Mouse (Mus musculus) ES-E14 (cell line): Measurements from ENCODE around the gene Crebzf. TPM values are rescaled to one million over a fixed set of nuclear protein-coding genes. Genes with fewer than 3 reads are reported as not detected.

Experiments
- DNase-seq: peaks from one replicate; pipeline ENCODE4 v3.0.0-alpha.2; 2013; ENCODE audit warnings: low read depth, low spot score
- H3K27ac ChIP-seq: 2 replicates; pipeline ENCODE4 v1.5.1; 2012; ENCODE audit warnings: low read depth, mild to moderate bottlenecking, low read length, moderate library complexity, mixed read lengths; ENCODE audit not compliant: poor library complexity, insufficient read depth, severe bottlenecking
- H3K36me3 ChIP-seq: 2 replicates; pipeline ENCODE4 v1.6.1; 2012; ENCODE audit warnings: mild to moderate bottlenecking, low read length, moderate library complexity, mixed read lengths; ENCODE audit not compliant: control insufficient read depth, poor library complexity, insufficient read depth, severe bottlenecking
- H3K4me1 ChIP-seq, 2 experiments: fragments of 150-350 bp in 1 of 2; sonication (generic) in 1 of 2; 2 replicates each; pipeline ENCODE4 v1.6.1; 2012; ENCODE audit warnings: low read length in 2 of 2, mild to moderate bottlenecking in 1 of 2, mixed read lengths in 1 of 2; ENCODE audit not compliant: control insufficient read depth in 2 of 2, insufficient read depth in 2 of 2, poor library complexity in 1 of 2
- H3K4me3 ChIP-seq, 2 experiments: fragments of 150-350 bp in 1 of 2; sonication (generic) in 1 of 2; 2 replicates each; pipeline ENCODE4 v1.5.1; 2012; ENCODE audit warnings: low read length in 2 of 2, low read depth in 1 of 2, mild to moderate bottlenecking in 1 of 2, mixed read lengths in 1 of 2; ENCODE audit not compliant: insufficient read depth in 1 of 2, poor library complexity in 1 of 2, severe bottlenecking in 1 of 2
- H3K9ac ChIP-seq: 2 replicates; pipeline ENCODE4 v1.6.1; 2012; ENCODE audit warnings: low read depth, mild to moderate bottlenecking, low read length, mixed read lengths; ENCODE audit not compliant: poor library complexity, insufficient read depth, severe bottlenecking
- H3K9me3 ChIP-seq: fragments of 150-350 bp; sonication (generic); 2 replicates; pipeline ENCODE4 v1.6.1; 2012; ENCODE audit warnings: low read depth, mild to moderate bottlenecking, low read length; ENCODE audit not compliant: control insufficient read depth, insufficient read depth
- CHD2 ChIP-seq: IDR thresholded peaks from 2 replicates; pipeline ENCODE4 v1.6.1; 2014; ENCODE audit warnings: mild to moderate bottlenecking, low read depth, low read length, inconsistent platforms
- HCFC1 ChIP-seq: IDR thresholded peaks from 2 replicates; pipeline ENCODE4 v1.6.1; 2012; ENCODE audit warnings: low read length, inconsistent platforms, borderline replicate concordance; ENCODE audit not compliant: insufficient read depth
- MAFK ChIP-seq: IDR thresholded peaks from 2 replicates; pipeline ENCODE4 v1.6.1; 2014; ENCODE audit warnings: mild to moderate bottlenecking, low read depth, low read length, inconsistent platforms; ENCODE audit not compliant: insufficient read depth
- ZC3H11A ChIP-seq: IDR thresholded peaks from 2 replicates; pipeline ENCODE4 v1.6.1; 2012; ENCODE audit warnings: low read depth, mild to moderate bottlenecking, inconsistent platforms, low read length, borderline replicate concordance
- ZNF384 ChIP-seq: IDR thresholded peaks from 2 replicates; pipeline ENCODE4 v1.6.1; 2012; ENCODE audit warnings: low read depth, low read length, inconsistent platforms
- in situ Hi-C, 2 experiments: fragments of 600-800 bp; cut with MboI; formaldehyde crosslinking; loops; one replicate each; pipeline ENCODE4 v1.15.1; 2025; ENCODE audit warnings: low sequenced_read_pairs in 2 of 2, inconsistent platforms in 1 of 2; ENCODE audit not compliant: unreplicated experiment in 2 of 2
- total RNA-seq: library from RNA; depleted of rRNA; stranded (reverse); fragments of 300-350 nt; gene quantifications from 2 replicates; pipeline ENCODE4 v1.2.3, GENCODE M21; 2012; rRNA removed

Crebzf gene
- total RNA-seq, 1 experiment, result 56.6 TPM

- H3K4me3 ChIP-seq, result no peak overlapping the region
- in situ Hi-C loops, result loop anchor here in 1 of 2 experiments (25.0 kb wide), 1 partner anchor 955 kb away; no protein-coding TSS in a partner anchor
- DNase-seq, result no peak
- H3K4me1 ChIP-seq, result no peaks in the 10 kb centered on the region
- no peak overlapping the region for H3K9ac ChIP-seq
- no peaks in the 10 kb centered on the region for H3K9me3 ChIP-seq
- TF ChIP-seq MAFK (no peak), HCFC1 (no peak), CHD2 (no peak), ZC3H11A (no peak), ZNF384 (no peak)
- H3K27ac ChIP-seq, result no peak overlapping the region
- H3K36me3 ChIP-seq, result no peaks in the 10 kb centered on the region
These were observed 40.1 kb downstream of the Crebzf start for GRCm38 (mm10) chr7:90482607-90483006.

Other genes starting within 250 kb of the Crebzf start
- 0.31 and 0.42 TPM in 2 replicates for gene Ccdc83, start 177.0 kb upstream of the Crebzf start, total RNA-seq
- 1.3 and 2.7 TPM in 2 replicates for gene Sytl2, start 140.5 kb upstream of the Crebzf start, total RNA-seq
- 1.0 and 1.7 TPM in 2 replicates for gene Ccdc89, start 16.2 kb upstream of the Crebzf start, total RNA-seq
- 63.3 and 73.8 TPM in 2 replicates for gene Tmem126a, start 14.5 kb downstream of the Crebzf start, total RNA-seq
- 12.8 and 15.3 TPM in 2 replicates for gene Tmem126b, start 33.3 kb downstream of the Crebzf start, total RNA-seq
- 0.13 and 0.21 TPM in 2 replicates for gene Dlg2, start 33.9 kb downstream of the Crebzf start, total RNA-seq